Mouse (Mus musculus) erythroblast, adult 5-6 weeks (primary cell): Measurements from ENCODE around the gene Rpl31. TPM values are rescaled to one million over a fixed set of nuclear protein-coding genes. Genes with fewer than 3 reads are reported as not detected.
A peak's percentile ranks its signal among the peaks of the same experiment; 100 is the strongest.

ENCODE experiments used
- ATAC-seq: replicated peaks from 2 replicates; pipeline ENCODE4 v1.8.0; 2016; ENCODE audit warnings: moderate number of reproducible peaks, mild to moderate bottlenecking, moderate TSS enrichment, inconsistent platforms; ENCODE audit not compliant: poor library complexity, low FRiP score, severe bottlenecking
- total RNA-seq, 2 experiments: library from RNA; stranded (forward) in 1 of 2; stranded (reverse) in 1 of 2; fragments of 150-400 nt in 1 of 2; fragments of 200-764, 138-1000 nt in 1 of 2; gene quantifications; 2 replicates each; pipeline versions ENCODE4 v1.2.3 to v1.2.4; 2015 to 2017; ENCODE audit warnings: low replicate concordance in 2 of 2

Rpl31 gene
- total RNA-seq, 2 experiments from 2014 or later: 101 to 473 TPM

GRCm38 (mm10) chr1:39394096-39394495, 26.5 kb downstream of the Rpl31 start:
- ATAC-seq: no peak

GRCm38 (mm10) chr1:39394650-39395049, 27.0 kb downstream of the Rpl31 start:
- ATAC-seq: no peak

- no peak for ATAC-seq
These were observed 28.7 kb downstream of the Rpl31 start for GRCm38 (mm10) chr1:39396347-39396746.

GRCm38 (mm10) chr1:39398284-39398683, 30.6 kb downstream of the Rpl31 start:
- ATAC-seq: no peak

GRCm38 (mm10) chr1:39399228-39399627, 31.6 kb downstream of the Rpl31 start:
- ATAC-seq: no peak

GRCm38 (mm10) chr1:39400173-39400572, 32.5 kb downstream of the Rpl31 start:
- no peak for ATAC-seq

GRCm38 (mm10) chr1:39407108-39407507, 39.5 kb downstream of the Rpl31 start:
- no peak for ATAC-seq

GRCm38 (mm10) chr1:39408123-39408522, 40.5 kb downstream of the Rpl31 start:
- ATAC-seq: no peak

- no peak for ATAC-seq
These were observed 41.0 kb downstream of the Rpl31 start for GRCm38 (mm10) chr1:39408668-39409067.

- ATAC-seq: no peak
These were observed 42.6 kb downstream of the Rpl31 start for GRCm38 (mm10) chr1:39410085-39410821.

- no peak for ATAC-seq
These were observed 50.2 kb downstream of the Rpl31 start for GRCm38 (mm10) chr1:39417817-39418216.

- 0 out of 2 replicates have a peak, but pooled peaks have one; percentile 16 for ATAC-seq
These were observed 51.2 kb downstream of the Rpl31 start for GRCm38 (mm10) chr1:39418852-39419251.

GRCm38 (mm10) chr1:39420987-39421386, 53.3 kb downstream of the Rpl31 start:
- no peak for ATAC-seq

Other genes with a start within 250 kb of the Rpl31 start
- gene Npas2, start 174.1 kb upstream of the Rpl31 start, total RNA-seq (2015; ENCODE audit: low replicate concordance): not detected in 2 replicates
- 0.14 TPM in 1 of 2 replicates, not detected in the other for gene Npas2, start 174.1 kb upstream of the Rpl31 start, total RNA-seq (2017; ENCODE audit: low replicate concordance)
- 29.5 and 36.5 TPM in 2 replicates for gene Tbc1d8, start 110.9 kb downstream of the Rpl31 start, total RNA-seq (2015; ENCODE audit: low replicate concordance)
- gene Tbc1d8, start 110.9 kb downstream of the Rpl31 start, total RNA-seq (2017; ENCODE audit: low replicate concordance): 9.6 and 12.0 TPM in 2 replicates
- 4.0 and 7.9 TPM in 2 replicates for gene Cnot11, start 167.2 kb downstream of the Rpl31 start, total RNA-seq (2015; ENCODE audit: low replicate concordance)
- gene Cnot11, start 167.2 kb downstream of the Rpl31 start, total RNA-seq (2017; ENCODE audit: low replicate concordance): 4.1 and 9.5 TPM in 2 replicates
- 8.6 and 11.5 TPM in 2 replicates for gene Rnf149, start 209.6 kb downstream of the Rpl31 start, total RNA-seq (2015; ENCODE audit: low replicate concordance)
- gene Rnf149, start 209.6 kb downstream of the Rpl31 start, total RNA-seq (2017; ENCODE audit: low replicate concordance): 12.0 and 14.9 TPM in 2 replicates